Mouse (Mus musculus) CH12.LX (cell line): ENCODE measurements around the gene P2rx4. TPM values are rescaled to one million over a fixed set of nuclear protein-coding genes. Genes with fewer than 3 reads are reported as not detected.

Experiments
- DNase-seq: peaks from one replicate; pipeline ENCODE4 v3.0.0-alpha.2; 2013; ENCODE audit errors: extremely low read depth
- H3K27ac ChIP-seq: 2 replicates; pipeline ENCODE4 v1.5.1; 2012; ENCODE audit warnings: low read depth, mild to moderate bottlenecking, control low read depth, moderate library complexity; ENCODE audit not compliant: insufficient read depth
- H3K27me3 ChIP-seq: replicated peaks from 2 replicates; pipeline ENCODE3; 2012; ENCODE audit warnings: inconsistent platforms
- H3K36me3 ChIP-seq, 2 experiments: replicated peaks in 1 of 2; 2 replicates each; pipeline versions ENCODE3 to v1.6.1; 2012; ENCODE audit warnings: inconsistent platforms in 1 of 2, low read length in 1 of 2, mild to moderate bottlenecking in 1 of 2, mixed read lengths in 1 of 2, moderate library complexity in 1 of 2; ENCODE audit not compliant: control insufficient read depth in 1 of 2, insufficient read depth in 1 of 2
- H3K4me1 ChIP-seq, 2 experiments: 2 replicates each; pipeline ENCODE4 v1.6.1; 2012; ENCODE audit warnings: inconsistent platforms in 1 of 2, moderate library complexity in 1 of 2; ENCODE audit not compliant: insufficient read depth in 2 of 2, control insufficient read depth in 1 of 2
- H3K4me2 ChIP-seq: 2 replicates; pipeline ENCODE4 v1.6.1; 2012; ENCODE audit warnings: low read depth, mild to moderate bottlenecking, control low read depth; ENCODE audit not compliant: poor library complexity, insufficient read depth, severe bottlenecking
- H3K4me3 ChIP-seq, 3 experiments: fragments of 150-350 bp in 1 of 3; sonication (generic) in 1 of 3; replicated peaks in 1 of 3; 2 replicates each; pipeline versions ENCODE3 to v1.5.1; 2011 to 2012; ENCODE audit warnings: low read depth in 2 of 3, low read length in 2 of 3, mild to moderate bottlenecking in 2 of 3, moderate library complexity in 2 of 3, control low read depth in 1 of 3, improper control_type of control experiment in 1 of 3, inconsistent platforms in 1 of 3, mixed read lengths in 1 of 3; ENCODE audit not compliant: poor library complexity in 1 of 3
- H3K79me2 ChIP-seq: replicated peaks from 2 replicates; pipeline ENCODE4 v1.6.1; 2012; ENCODE audit warnings: mild to moderate bottlenecking, moderate library complexity; ENCODE audit not compliant: control insufficient read depth, poor library complexity, insufficient read depth, severe bottlenecking; ENCODE audit errors: extremely low read depth
- H3K9ac ChIP-seq: 2 replicates; pipeline ENCODE4 v1.6.1; 2012; ENCODE audit warnings: low read depth, mild to moderate bottlenecking, control low read depth, moderate library complexity; ENCODE audit not compliant: insufficient read depth
- H3K9me3 ChIP-seq: replicated peaks from 2 replicates; pipeline ENCODE3; 2012; ENCODE audit warnings: low read length, inconsistent platforms, mixed read lengths
- CHD2 ChIP-seq: IDR thresholded peaks from 2 replicates; pipeline ENCODE4 v1.6.1; 2011; ENCODE audit warnings: low read length, improper control_type of control experiment
- CTCF ChIP-seq, 2 experiments: IDR thresholded peaks in 1 of 2; conservative IDR thresholded peaks in 1 of 2; 2 replicates each; pipeline ENCODE4 v1.5.1; 2011 to 2012; ENCODE audit warnings: low read depth in 2 of 2, low read length in 2 of 2, improper control_type of control experiment in 1 of 2, inconsistent platforms in 1 of 2, mild to moderate bottlenecking in 1 of 2, moderate library complexity in 1 of 2
- ELF1 ChIP-seq: IDR thresholded peaks from 2 replicates; pipeline ENCODE4 v1.6.1; 2014; ENCODE audit warnings: low read depth, mild to moderate bottlenecking, inconsistent platforms, low read length, improper control_type of control experiment
- EP300 ChIP-seq: IDR thresholded peaks from 2 replicates; pipeline ENCODE4 v1.6.1; 2011; ENCODE audit warnings: low read length, improper control_type of control experiment
- GABPA ChIP-seq: IDR thresholded peaks from 2 replicates; pipeline ENCODE4 v1.6.1; 2012; ENCODE audit warnings: low read depth, low read length, improper control_type of control experiment, inconsistent platforms; ENCODE audit not compliant: insufficient replicate concordance
- HCFC1 ChIP-seq: IDR thresholded peaks from 2 replicates; pipeline ENCODE4 v1.6.1; 2012; ENCODE audit warnings: low read depth, mild to moderate bottlenecking, inconsistent platforms, low read length, improper control_type of control experiment
- JUND ChIP-seq: conservative IDR thresholded peaks from 2 replicates; pipeline ENCODE4 v1.6.1; 2011; ENCODE audit warnings: low read depth, low read length, improper control_type of control experiment
- MAFK ChIP-seq: IDR thresholded peaks from 2 replicates; pipeline ENCODE4 v1.6.1; 2011; ENCODE audit warnings: low read length, improper control_type of control experiment; ENCODE audit not compliant: insufficient replicate concordance
- MAX ChIP-seq: IDR thresholded peaks from 2 replicates; pipeline ENCODE4 v1.6.1; 2011; ENCODE audit warnings: low read length, improper control_type of control experiment
- MAZ ChIP-seq: IDR thresholded peaks from 2 replicates; pipeline ENCODE4 v1.6.1; 2012; ENCODE audit warnings: low read depth, mild to moderate bottlenecking, inconsistent platforms, low read length, improper control_type of control experiment, moderate library complexity
- MEF2A ChIP-seq: IDR thresholded peaks from 2 replicates; pipeline ENCODE4 v1.6.1; 2014; ENCODE audit warnings: low read depth, mild to moderate bottlenecking, inconsistent platforms, low read length, improper control_type of control experiment, borderline replicate concordance
- MXI1 ChIP-seq: IDR thresholded peaks from 2 replicates; pipeline ENCODE4 v1.6.1; 2011; ENCODE audit warnings: mild to moderate bottlenecking, low read depth, low read length, improper control_type of control experiment
- MYC ChIP-seq: IDR thresholded peaks from 2 replicates; pipeline ENCODE4 v1.6.1; 2011; ENCODE audit warnings: low read depth, mild to moderate bottlenecking, improper control_type of control experiment, low read length
- NELFE ChIP-seq: IDR thresholded peaks from 2 replicates; pipeline ENCODE4 v1.6.1; 2011; ENCODE audit warnings: low read depth, low read length, improper control_type of control experiment
- POLR2AphosphoS2 ChIP-seq: IDR thresholded peaks from 2 replicates; pipeline ENCODE4 v1.6.1; 2011; ENCODE audit warnings: low read depth, low read length, improper control_type of control experiment
- RCOR1 ChIP-seq: conservative IDR thresholded peaks from 2 replicates; pipeline ENCODE4 v1.6.1; 2012; ENCODE audit warnings: low read depth, mild to moderate bottlenecking, inconsistent platforms, low read length, improper control_type of control experiment
- SMC3 ChIP-seq: IDR thresholded peaks from 2 replicates; pipeline ENCODE4 v1.6.1; 2011; ENCODE audit warnings: low read depth, low read length, improper control_type of control experiment
- TBP ChIP-seq: conservative IDR thresholded peaks from 2 replicates; pipeline ENCODE4 v1.6.1; 2011; ENCODE audit warnings: low read depth, low read length, improper control_type of control experiment
- TCF12 ChIP-seq: IDR thresholded peaks from 2 replicates; pipeline ENCODE4 v1.6.1; 2014; ENCODE audit warnings: low read depth, mild to moderate bottlenecking, inconsistent platforms, low read length, improper control_type of control experiment
- USF2 ChIP-seq: conservative IDR thresholded peaks from 2 replicates; pipeline ENCODE4 v1.6.1; 2011; ENCODE audit warnings: low read depth, low read length, improper control_type of control experiment
- ZC3H11A ChIP-seq: IDR thresholded peaks from 2 replicates; pipeline ENCODE4 v1.6.1; 2012; ENCODE audit warnings: low read depth, mild to moderate bottlenecking, inconsistent platforms, low read length, improper control_type of control experiment
- dilution Hi-C: fragments of 300-500 bp; cut with MboI; formaldehyde crosslinking; loops from 2 replicates; pipeline ENCODE4 v1.14.3; 2020; ENCODE audit warnings: low sequenced_read_pairs; ENCODE audit not compliant: extremely low pct_unique_long_range_greater_than_20kb, extremely low pct_ligation_motif_present
- in situ Hi-C: fragments of 300-500 bp; cut with MboI; formaldehyde crosslinking; loops from 3 replicates; pipeline ENCODE4 v1.14.3; 2019; ENCODE audit warnings: low sequenced_read_pairs, low pct_ligation_motif_present, low pct_unique_long_range_greater_than_20kb, mixed read lengths
- polyA plus RNA-seq: library from polyadenylated mRNA; unstranded; fragments of >175 nt; gene quantifications from 2 replicates; pipeline ENCODE4 v1.2.1, GENCODE M21; 2012; ENCODE audit warnings: low read depth; ENCODE audit not compliant: insufficient read length
- total RNA-seq, 2 experiments: library from RNA; depleted of rRNA; stranded (reverse); fragments of 300-350 nt in 1 of 2; fragments of >200 nt in 1 of 2; gene quantifications; 2 replicates each; pipeline ENCODE4 v1.2.3; 2012 to 2014

Gene P2rx4
- total and polyA plus RNA-seq, 3 experiments: 9.1 to 16.7 (median 11.0) TPM

DNA sequence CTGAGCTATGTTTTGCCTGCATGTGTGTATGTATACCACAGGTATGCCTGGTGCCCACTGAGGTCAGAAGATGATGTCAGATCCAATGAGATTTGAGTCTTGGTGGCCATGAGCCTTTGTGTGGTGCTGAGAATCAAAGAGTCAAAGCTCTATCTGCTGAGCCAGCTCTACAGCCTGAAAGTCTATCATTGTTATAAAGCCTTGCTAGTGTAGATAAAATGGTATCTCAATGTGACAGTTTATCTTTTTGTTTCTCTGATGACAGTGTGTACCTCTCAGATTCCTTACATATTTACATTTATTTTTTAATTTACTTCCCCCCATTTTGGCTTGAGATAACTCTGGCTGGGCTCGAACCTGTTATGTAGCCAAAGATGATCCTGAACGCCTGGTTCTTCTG is 3.8 kb upstream of the P2rx4 start:
- H3K27me3 ChIP-seq: peaks cover 8% of the 10 kb centered on the region
- H3K4me1 ChIP-seq: peaks cover 6 to 25% of the 10 kb centered on the region in 2 experiments
- TF ChIP-seq CHD2 (no peak), HCFC1 (no peak), CTCF (conservative IDR thresholded peaks at IDR 0.05 in 1 of 2, IDR thresholded peaks at IDR 0.05 in 1 of 2; ENCODE audit: low read depth in 2 of 2, low read length in 2 of 2) (no peak)
- DNase-seq: no peak
- H3K9me3 ChIP-seq: no peaks in the 10 kb centered on the region
- no peaks in the 10 kb centered on the region for H3K79me2 ChIP-seq
- no peak overlapping the region for H3K9ac ChIP-seq
- no peak overlapping the region for H3K27ac ChIP-seq
- H3K4me2 ChIP-seq: no peak overlapping the region
- H3K36me3 ChIP-seq: no peaks in the 10 kb centered on the region
- H3K4me3 ChIP-seq: no peak overlapping the region
- dilution Hi-C loops (no loop called here), in situ Hi-C loops (no loop called here)

DNA sequence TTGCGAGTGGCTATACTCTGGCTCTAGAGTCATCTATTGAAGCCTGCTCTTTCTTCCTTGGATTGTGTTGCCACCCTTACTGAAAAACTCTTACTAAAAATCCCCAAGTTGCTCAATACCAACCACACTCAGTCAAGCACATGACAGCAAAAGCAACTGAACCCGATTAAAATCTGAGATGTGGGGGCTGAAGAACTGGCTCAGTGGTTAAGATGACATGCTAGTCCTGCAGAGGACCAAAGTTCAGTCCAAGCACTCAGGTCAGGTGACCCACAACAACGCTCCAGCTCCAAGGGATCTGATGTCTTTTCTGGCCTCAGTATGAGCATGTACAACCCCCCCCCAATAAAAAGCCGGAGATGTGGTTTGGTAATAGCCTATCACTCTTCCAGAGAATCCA is 2.8 kb upstream of the P2rx4 start:
- peaks cover 8% of the 10 kb centered on the region for H3K27me3 ChIP-seq
- no peak overlapping the region for H3K4me3 ChIP-seq
- H3K9me3 ChIP-seq: no peaks in the 10 kb centered on the region
- DNase-seq: no peak
- TF ChIP-seq MEF2A (no peak), MAX (no peak), CHD2 (no peak), EP300 (no peak), POLR2AphosphoS2 (no peak), RCOR1 (no peak), USF2 (no peak), NELFE (no peak), MAZ (no peak), CTCF (conservative IDR thresholded peaks at IDR 0.05 in 1 of 2, IDR thresholded peaks at IDR 0.05 in 1 of 2; ENCODE audit: low read depth in 2 of 2, low read length in 2 of 2) (no peak), MXI1 (no peak), TBP (no peak), GABPA (no peak), MYC (no peak), ELF1 (no peak), ZC3H11A (no peak), JUND (no peak), SMC3 (no peak), TCF12 (no peak), MAFK (no peak)
- dilution Hi-C loops (no loop called here), in situ Hi-C loops (no loop called here)
- H3K4me2 ChIP-seq: no peak overlapping the region
- no peaks in the 10 kb centered on the region for H3K36me3 ChIP-seq
- H3K9ac ChIP-seq: no peak overlapping the region
- no peaks in the 10 kb centered on the region for H3K79me2 ChIP-seq
- no peak overlapping the region for H3K27ac ChIP-seq
- H3K4me1 ChIP-seq: peaks cover 0 to 25% of the 10 kb centered on the region in 2 experiments; a peak in 2 of 4 replicates
